Mouse (Mus musculus): Measurements from ENCODE around the gene Wnt9a.
"Not testable (repeated sequence)": the region's sequence is repeated elsewhere in the genome, so short reads cannot be mapped to it uniquely, and the experiment has no call there.

Gene Wnt9a

DNA sequence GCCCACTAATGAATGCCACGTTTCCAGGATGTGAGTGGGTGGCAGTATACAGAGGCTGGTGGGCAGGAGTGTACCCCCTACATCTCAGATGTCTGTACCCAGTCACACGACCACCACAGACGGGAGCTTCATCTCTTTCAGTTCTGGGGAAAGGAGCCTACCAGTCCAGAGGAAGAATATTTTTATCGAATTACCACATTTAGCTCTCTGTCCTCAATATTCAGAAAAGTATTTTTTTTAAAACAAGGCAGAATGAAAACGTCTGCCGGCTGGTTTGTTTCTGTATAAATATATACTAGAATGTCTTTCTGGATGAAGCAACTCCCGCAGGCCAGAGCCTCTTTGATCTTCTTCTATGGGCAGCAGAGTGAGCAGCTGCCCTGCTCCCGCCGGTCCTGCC lies 26.2 kb downstream of the Wnt9a start:
- no peak for DNase-seq (ENCODE audit: extremely low read depth, insufficient read length, low spot score)

DNA sequence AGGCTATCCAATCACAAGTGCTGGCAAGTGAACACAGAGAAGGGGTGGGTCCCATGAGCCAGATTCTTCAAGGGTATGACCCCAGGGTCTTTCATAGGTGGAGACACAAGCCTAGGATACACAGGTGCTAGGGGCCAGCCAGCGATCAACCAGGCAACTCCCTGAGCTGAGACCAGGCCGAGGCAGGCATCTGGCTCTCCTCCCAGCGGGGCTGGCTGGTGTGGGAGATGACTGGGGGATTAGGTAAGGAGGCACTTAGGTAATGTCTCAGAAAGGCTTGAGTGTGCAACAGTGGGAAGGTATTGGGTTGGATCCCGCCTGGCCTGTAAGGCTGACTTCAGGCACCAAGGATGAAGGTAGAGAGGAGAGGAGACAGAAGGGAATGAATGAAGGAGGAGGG lies 28.4 kb downstream of the Wnt9a start:
- no peak for DNase-seq (ENCODE audit: extremely low read depth, insufficient read length, low spot score)

- no peak for DNase-seq (ENCODE audit: extremely low read depth, insufficient read length, low spot score)
Observed at GRCm38 (mm10) chr11:59335942-59336341, 29.2 kb downstream of the Wnt9a start.

DNA sequence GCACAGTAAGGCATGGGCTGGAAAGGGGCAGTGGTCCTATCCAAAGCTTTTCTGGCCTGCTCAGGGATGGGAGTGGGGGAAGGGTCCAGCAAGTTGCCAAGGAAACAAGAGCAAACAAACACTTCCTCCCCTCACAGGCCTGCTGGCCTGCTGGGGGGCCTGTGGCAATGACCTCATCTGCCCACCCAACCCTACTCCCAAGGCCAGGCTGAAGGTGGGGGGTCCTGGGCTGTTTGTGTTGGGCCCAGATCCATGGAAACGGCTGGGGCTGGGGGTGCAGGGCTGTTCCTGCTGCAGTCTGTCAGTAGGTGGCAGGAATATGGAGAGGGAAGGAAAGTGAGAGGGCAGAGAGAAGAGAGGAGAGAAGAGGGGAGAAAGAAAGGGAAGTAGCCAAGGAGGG lies 29.7 kb downstream of the Wnt9a start:
- DNase-seq (ENCODE audit: extremely low read depth, insufficient read length, low spot score) = no peak

DNA sequence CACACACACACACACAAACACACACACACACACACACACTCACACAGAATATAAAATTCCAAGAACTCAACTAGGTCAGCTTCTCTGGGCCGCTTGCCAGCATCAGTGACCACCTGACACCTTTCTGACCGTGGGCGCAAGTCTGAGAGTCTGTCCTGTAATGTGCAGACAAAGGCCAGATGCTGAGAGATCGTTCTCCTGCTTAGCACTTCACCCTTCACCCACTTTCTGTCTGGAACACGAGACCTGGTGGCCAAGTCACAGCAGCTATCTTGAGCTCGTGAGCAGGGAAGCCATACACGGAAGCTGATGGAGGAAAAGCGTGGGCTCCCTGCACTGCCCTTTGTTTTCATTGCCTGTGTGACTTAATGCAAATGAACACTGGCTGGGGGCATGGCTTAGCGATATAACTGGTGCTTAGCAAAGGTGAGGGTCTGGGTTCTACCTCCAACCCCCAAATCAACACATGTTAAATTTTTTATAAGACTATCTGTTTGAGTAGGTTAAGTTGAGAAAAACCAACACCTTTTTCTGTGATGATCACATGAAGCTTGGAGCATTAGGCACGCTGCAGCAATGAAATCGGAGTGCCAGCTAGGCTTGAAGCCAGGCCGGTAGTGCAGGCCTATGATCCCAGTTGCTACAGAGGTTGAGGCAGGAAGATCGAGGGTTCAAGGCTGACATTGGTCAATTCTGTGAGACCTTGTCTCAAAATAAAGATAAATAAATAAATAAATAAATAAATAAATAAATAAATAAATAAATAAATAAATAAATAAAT lies 31.4 kb downstream of the Wnt9a start:
- DNase-seq (ENCODE audit: extremely low read depth, insufficient read length, low spot score) = no peak

DNA sequence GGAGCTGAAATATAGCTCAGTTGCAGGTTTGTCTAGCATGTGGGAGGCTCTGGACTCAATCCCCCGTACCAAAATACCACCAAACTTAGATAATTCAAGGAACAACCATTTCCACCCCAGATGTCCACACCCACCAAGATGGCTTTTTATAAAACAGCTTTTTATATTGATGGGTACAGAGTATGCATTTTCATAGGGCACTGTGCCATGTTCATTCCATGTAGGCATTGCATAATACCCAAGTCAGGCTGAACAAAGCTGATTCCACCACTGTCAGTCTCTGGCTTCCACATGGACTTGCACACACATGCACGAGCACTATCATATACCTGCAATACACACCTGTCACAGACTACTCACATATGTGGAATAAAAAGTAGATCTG lies 32.0 kb downstream of the Wnt9a start:
- no peak for DNase-seq (ENCODE audit: extremely low read depth, insufficient read length, low spot score)

DNA sequence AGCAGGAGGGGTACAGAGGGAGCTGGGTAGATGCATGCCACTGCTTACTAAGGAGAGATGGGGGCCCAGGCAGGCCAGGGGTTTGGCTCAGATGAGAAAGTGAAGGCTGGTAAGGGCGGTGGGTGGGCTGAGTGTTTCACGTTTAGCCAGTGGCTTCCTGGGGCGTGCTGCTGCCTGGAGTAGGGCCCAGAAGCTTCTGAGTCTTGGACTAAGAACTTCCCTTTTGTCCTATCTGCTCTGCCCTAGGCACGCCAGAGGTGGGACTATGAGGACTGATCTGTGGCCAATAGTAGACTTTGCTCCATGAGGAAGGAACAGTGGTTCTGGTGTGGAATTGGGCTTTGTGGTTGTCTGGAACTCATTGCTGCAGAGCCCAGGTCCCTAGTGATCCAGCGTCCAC lies 36.2 kb downstream of the Wnt9a start:
- DNase-seq (ENCODE audit: extremely low read depth, insufficient read length, low spot score) = no peak

- DNase-seq (ENCODE audit: extremely low read depth, insufficient read length, low spot score) = peak; percentile 92
Observed at GRCm38 (mm10) chr11:59346166-59346910, 39.6 kb downstream of the Wnt9a start.

DNA sequence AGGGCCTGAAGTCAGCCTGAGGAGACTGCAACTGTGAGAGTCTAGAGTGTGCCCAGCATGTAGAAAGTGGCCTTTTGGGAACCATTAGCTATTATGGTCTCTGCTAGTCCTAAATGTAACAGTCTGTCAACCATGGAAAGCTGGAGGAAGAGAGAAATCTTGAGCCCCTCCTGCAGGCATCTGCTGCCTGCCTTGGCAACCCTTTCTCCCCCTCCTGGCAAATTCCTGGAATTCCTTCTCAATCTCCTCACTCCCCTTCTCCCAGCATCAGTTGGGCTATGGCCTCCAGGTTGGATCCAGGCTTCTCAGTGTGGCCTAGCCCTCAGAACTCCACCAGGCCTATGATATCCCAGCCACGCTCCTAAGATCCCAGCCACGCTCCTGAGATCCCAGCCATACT lies 43.6 kb downstream of the Wnt9a start:
- peak; percentile 57 for DNase-seq (ENCODE audit: extremely low read depth, insufficient read length, low spot score)

DNA sequence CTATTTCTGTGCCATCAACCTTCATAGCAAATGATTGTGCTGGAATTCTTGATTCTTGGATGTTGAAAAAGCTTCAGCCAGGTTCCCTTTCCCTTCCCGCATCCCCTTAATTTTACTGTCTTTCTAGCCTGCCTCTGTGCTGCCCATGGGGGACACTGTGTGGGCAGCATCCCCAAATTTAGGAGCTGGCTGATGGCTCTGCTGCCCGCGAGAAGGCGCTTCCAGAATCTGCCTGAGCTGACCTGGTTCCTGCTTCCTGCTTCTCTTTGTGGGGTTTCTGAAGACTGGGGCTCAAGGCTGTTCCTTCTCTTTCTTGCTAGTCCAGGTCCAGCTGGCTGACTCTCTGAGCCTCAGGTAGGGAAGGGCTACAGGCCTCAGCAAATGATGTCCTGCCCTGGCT lies 48.1 kb downstream of the Wnt9a start:
- no peak for DNase-seq (ENCODE audit: extremely low read depth, insufficient read length, low spot score)

DNA sequence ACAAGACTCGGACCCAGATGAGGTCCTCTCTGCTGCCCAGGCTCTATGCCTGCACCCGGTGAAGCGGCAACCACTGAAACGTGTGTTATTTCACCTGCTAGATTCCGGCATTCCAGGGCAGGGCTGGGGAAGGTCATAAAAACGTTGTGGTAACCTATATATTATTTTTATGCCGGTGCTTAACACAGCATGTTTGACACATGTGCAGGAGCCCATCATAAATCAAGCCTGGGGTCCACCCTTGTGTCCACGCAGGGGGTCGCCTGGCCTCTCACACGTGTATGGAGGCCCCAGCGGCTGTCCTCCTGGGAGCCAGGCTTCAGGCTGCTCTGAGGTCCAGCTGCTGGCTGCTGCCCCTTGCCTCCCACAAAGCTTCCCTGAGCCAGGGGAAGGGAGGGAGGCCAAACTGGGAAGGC lies 50.2 kb downstream of the Wnt9a start:
- no peak for DNase-seq (ENCODE audit: extremely low read depth, insufficient read length, low spot score)

GRCm38 (mm10) chr11:59361291-59361690 lies 54.6 kb downstream of the Wnt9a start:
- DNase-seq (ENCODE audit: extremely low read depth, insufficient read length, low spot score) = no peak

- DNase-seq (ENCODE audit: extremely low read depth, insufficient read length, low spot score) = no peak
Observed at GRCm38 (mm10) chr11:59364007-59364406, 57.3 kb downstream of the Wnt9a start.

- DNase-seq (ENCODE audit: extremely low read depth, insufficient read length, low spot score) = no peak
Observed at GRCm38 (mm10) chr11:59364417-59364816, 57.7 kb downstream of the Wnt9a start.

DNA sequence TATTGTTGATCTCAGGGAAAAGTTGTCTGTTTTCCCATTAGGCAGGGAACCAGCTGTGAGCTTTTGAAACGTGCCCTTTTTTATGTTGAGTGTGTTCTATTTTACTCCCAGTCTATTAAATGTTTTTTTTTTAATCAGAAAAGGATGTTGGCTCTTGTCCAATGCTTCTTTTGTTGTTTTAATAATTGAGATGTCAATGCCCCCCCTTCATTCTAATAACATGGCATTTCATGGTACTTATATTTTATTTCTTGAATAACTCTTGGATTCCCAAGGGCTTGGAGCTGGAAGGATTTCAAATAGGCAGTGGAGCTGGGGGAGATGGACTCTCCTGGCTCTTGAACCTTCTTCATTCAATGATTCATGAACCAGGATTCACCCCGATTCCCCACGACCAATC lies 59.3 kb downstream of the Wnt9a start:
- no peak for DNase-seq (ENCODE audit: extremely low read depth, insufficient read length, low spot score)

GRCm38 (mm10) chr11:59366633-59367032 lies 59.9 kb downstream of the Wnt9a start:
- DNase-seq (ENCODE audit: extremely low read depth, insufficient read length, low spot score) = no peak

- not testable (repeated sequence) for DNase-seq (ENCODE audit: extremely low read depth, insufficient read length, low spot score)
Observed at GRCm38 (mm10) chr11:59367955-59368354, 61.2 kb downstream of the Wnt9a start.

DNA sequence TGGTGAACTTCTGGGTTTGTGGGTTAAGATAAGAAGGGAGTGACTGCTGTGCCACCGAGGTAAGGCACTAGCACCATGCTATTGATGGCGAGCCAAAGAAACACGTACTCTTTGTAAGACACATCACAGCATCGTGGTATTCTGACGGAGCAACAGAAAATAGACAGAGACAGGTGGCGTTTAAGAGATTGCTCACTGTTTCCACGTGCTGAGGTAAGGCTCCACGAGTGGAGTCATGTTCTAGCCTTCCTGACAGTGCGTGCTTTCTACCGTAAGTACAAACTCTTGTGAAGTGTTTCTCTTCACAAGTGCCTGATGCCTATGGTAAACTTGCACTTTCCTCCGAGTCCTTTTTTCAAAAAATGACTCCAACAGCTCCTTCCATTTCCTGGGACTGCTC lies 63.1 kb downstream of the Wnt9a start:
- no peak for DNase-seq (ENCODE audit: extremely low read depth, insufficient read length, low spot score)

GRCm38 (mm10) chr11:59375475-59375874 lies 68.7 kb downstream of the Wnt9a start, which contains the start of gene Prss38:
Gene Prss38 (minus strand): TSS chr11:59375657.
- DNase-seq (ENCODE audit: extremely low read depth, insufficient read length, low spot score) = no peak

DNA sequence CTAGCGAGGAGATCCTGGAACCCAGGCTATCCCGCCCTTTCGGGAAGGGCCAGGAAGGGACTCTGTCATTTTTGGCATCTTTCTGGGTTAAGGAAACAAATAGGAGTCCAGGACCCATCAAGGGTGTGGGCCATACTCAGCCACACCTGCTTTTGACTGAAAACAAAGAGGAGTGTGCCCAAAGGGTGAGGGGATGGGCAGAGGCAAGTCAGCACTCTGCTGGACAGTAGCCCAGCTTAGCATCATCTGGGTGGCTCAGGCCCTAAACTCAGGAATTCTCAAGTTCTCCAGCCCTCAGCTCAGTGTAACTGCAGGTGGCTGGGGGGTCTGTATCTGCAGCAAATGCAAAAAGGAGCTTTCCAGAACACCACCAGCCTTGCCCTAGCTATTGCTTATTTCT lies 71.3 kb downstream of the Wnt9a start:
- no peak for DNase-seq (ENCODE audit: extremely low read depth, insufficient read length, low spot score)

- no peak for DNase-seq (ENCODE audit: extremely low read depth, insufficient read length, low spot score)
Observed at GRCm38 (mm10) chr11:59379547-59379946, 72.8 kb downstream of the Wnt9a start.

All from 3134 (cell line).